Mouse (Mus musculus) kidney, postnatal 25 days (tissue): ENCODE measurements at regions not wholly inside any gene's neighbourhood (a gene's known extent, or its start where the extent isn't known, plus 50 kb on each side); places are given as distances from the start of the nearest gene placed in this dataset.

Source experiments
- DNase-seq, 2 experiments: peaks; one replicate each; pipeline ENCODE4 v3.0.0; 2021; ENCODE audit warnings: mixed read lengths in 2 of 2

DNA sequence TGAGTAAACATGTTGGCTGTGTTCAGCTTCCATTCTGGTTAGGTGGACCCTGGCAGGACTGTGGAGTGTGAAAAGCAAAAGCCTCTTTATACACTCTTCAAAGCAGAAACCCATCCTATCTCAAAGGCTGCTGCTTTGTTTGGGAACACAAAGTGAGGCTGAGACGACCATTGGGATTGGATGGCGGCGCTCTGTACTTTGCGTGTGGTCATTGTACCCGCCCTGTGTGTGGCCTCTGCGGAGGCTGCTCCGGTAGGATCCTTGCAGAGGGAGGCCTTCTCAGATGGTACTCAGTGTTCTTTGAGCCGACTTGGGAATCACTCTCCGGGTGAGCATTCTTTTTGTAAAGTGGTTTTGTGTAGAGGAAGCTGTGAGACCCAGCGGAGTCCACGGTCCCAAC is 786.8 kb downstream of the Bcl11a start:
- DNase-seq: no peak

DNA sequence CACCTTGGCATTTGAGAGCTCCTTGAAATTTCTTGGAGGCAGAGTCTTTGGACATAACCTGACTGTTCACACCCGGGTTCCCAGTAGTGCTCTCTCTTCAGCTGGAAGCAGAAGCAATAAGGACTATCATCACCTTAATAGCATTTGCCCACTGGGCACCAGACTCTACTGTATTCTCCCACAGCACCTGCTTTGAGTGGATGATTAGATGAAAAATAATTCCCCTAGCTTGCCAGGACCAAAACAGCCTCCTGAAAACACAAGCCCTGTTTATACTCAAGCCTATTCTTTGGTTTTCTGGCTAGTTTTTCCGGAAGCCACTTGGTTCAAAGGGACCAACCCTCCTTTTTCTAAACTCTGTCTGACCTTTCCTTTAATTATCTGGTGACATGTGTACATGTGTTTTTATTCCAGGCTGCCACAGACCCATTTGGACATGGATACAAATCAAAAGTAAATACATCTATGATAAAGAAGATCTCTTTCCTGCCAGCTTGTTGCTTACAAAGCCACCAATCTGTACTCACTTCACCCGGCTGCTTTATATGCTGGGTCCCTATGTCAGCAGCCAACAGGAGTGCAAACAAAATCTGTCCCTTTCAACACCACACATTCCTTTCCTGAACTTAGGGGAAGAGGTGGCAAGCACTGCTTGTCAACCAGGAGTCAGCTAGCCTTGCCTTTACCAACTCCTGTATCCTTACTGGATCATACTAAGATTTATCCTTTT is 787.4 kb downstream of the Bcl11a start:
- DNase-seq: no peak
